Mouse (Mus musculus) forebrain, embryonic 16.5 days (tissue): ENCODE data around the gene Cep57l1. TPM values are rescaled to one million over a fixed set of nuclear protein-coding genes. Genes with fewer than 3 reads are reported as not detected.

Source experiments
- ATAC-seq: fragments of 200-750 bp; cut with Nextera tagmentation; 2 replicates; pipeline ENCODE4 v1.8.0; 2017; ENCODE audit warnings: mild to moderate bottlenecking, moderate library complexity
- H3K27ac ChIP-seq: fragments of 300-500 bp; sonication (generic); 2 replicates; pipeline ENCODE4 v1.5.1; 2014; ENCODE audit warnings: low read length, control low read depth
- H3K27me3 ChIP-seq: fragments of 300-500 bp; sonication (generic); replicated peaks from 2 replicates; pipeline ENCODE4 v1.6.1; 2014; ENCODE audit warnings: low read length; ENCODE audit not compliant: control insufficient read depth, insufficient read depth
- H3K36me3 ChIP-seq: fragments of 300-500 bp; sonication (generic); 2 replicates; pipeline ENCODE4 v1.6.1; 2014; ENCODE audit not compliant: control insufficient read depth, insufficient read depth
- H3K4me1 ChIP-seq: fragments of 300-500 bp; sonication (generic); replicated peaks from 2 replicates; pipeline ENCODE4 v1.6.1; 2014; ENCODE audit warnings: low read length; ENCODE audit not compliant: control insufficient read depth, insufficient read depth
- H3K4me2 ChIP-seq: fragments of 300-500 bp; sonication (generic); 2 replicates; pipeline ENCODE4 v1.6.1; 2014; ENCODE audit warnings: mild to moderate bottlenecking, low read length, control low read depth
- H3K4me3 ChIP-seq: fragments of 300-500 bp; sonication (generic); replicated peaks from 2 replicates; pipeline ENCODE4 v1.5.1; 2014; ENCODE audit warnings: mild to moderate bottlenecking, low read length, control low read depth
- H3K9ac ChIP-seq: fragments of 300-500 bp; sonication (generic); replicated peaks from 2 replicates; pipeline ENCODE4 v1.6.1; 2014; ENCODE audit warnings: low read depth, low read length, control low read depth
- H3K9me3 ChIP-seq: fragments of 300-500 bp; sonication (generic); 2 replicates; pipeline ENCODE4 v1.6.1; 2016; ENCODE audit warnings: low read length; ENCODE audit not compliant: control insufficient read depth
- WGBS: fragments of 180-500 bp; shearing (Covaris S2); extraction: QIAGEN DNeasy Blood & Tissue Kit; methylation state at CpG from one replicate; pipeline ENCODE4 v1.1.7; 2014; 5-methylcytosine and 5-hydroxymethylcytosine counted together
- microRNA-seq: library from miRNA; unstranded; fragments of <30 nt; microRNA quantifications from one replicate; pipeline ENCODE4, GENCODE M21; 2017
- polyA plus RNA-seq: library from polyadenylated mRNA; unstranded; fragments of >200 nt; fragmentation: Nextera tagmentation; extraction: Ambion mirVana; gene quantifications from 2 replicates; pipeline ENCODE4 v1.2.1, GENCODE M21; 2015

Gene Cep57l1
- polyA plus RNA-seq, 1 experiment from 2014 or later: 19.5 TPM

DNA sequence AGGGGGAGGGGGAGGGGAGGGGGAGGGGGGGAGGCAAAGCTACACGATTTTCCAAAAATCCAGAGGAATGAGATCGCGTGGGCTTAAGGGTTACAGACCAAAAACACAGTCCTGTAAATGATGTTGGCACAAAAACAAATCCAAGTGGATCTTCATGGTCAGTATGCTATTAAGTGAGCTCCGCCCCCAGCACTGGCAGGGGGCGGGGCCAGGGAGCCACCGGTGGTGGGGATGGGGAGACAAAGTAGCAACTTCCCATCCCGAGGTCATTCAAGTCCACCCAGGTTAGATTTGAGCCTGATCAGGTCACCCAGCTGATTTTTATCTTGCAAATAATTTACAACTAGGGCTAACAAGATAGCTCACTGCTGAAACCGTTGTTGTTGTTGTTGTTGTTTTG is 132.3 kb downstream of the Cep57l1 start:
- Histone ChIP-seq H3K4me1 (peaks cover 10% of the 10 kb centered on the region), H3K9me3 (no peaks in the 10 kb centered on the region), H3K27me3 (no peaks in the 10 kb centered on the region), H3K36me3 (no peaks in the 10 kb centered on the region), H3K27ac (no peak overlapping the region), H3K4me3 (no peak overlapping the region), H3K9ac (no peak overlapping the region), H3K4me2 (no peak overlapping the region)
- 64% methylated on average over 8 of the region's 8 CpGs for WGBS
- ATAC-seq: no peak

DNA sequence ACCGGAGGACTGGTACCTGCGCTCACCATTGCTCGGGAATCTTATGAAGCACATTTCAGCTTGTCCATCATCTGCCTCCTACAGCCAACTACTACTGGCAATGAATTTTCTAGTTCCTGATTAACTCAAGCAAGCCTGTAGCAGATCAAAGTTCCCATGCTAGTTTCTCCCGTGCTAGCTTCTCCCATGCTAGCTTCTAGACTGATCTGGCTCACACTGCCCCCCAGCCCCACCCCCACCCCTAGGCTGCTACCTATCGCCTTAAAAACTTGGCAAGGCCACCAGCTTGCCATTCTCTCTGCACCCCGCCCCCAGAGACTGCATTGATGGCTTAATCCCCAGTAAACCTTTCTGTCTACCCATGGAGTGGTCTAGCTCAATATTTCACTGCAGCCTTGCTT is 133.0 kb downstream of the Cep57l1 start:
- WGBS: 66% methylated on average over 6 of the region's 6 CpGs
- Histone ChIP-seq H3K36me3 (no peaks in the 10 kb centered on the region), H3K4me2 (no peak overlapping the region), H3K27me3 (no peaks in the 10 kb centered on the region), H3K9ac (no peak overlapping the region), H3K9me3 (no peaks in the 10 kb centered on the region), H3K4me1 (peaks cover 10% of the 10 kb centered on the region), H3K27ac (no peak overlapping the region), H3K4me3 (no peak overlapping the region)
- ATAC-seq: no peak

DNA sequence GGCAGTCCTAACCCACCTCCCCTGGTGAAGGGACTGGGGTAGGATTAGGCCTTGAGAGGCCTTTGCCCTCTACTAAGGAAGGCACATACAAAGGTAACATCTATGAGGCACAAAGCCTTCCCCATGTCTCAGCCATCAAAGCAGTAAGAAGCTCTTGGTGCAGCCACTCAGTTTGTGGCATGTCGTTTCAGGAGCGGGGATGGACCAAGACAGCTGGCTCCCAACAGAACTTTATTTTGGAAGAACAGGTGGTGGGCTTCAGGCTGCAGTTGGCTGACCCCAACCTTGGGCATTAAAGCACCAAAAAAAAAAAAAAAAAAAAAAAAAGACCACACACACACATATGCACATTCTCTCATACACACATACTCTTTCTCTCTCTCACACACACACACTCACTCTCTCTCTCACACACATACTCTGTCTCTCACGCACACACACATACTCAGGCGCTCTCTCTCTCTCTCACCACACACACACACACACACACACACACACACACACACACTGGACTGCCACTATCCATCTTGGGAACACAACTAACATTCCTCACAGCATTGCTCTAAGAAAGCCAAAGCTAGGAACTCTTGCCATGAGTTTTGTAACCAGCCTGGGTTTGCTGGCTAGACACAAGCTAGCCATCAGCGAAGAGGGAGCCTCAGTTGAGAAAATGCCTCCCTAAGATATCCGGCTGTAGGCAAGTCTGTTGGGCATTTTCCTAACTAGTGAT is 133.7 kb downstream of the Cep57l1 start:
- Histone ChIP-seq H3K9me3 (no peaks in the 10 kb centered on the region), H3K9ac (no peak overlapping the region), H3K27me3 (no peaks in the 10 kb centered on the region), H3K4me3 (no peak overlapping the region), H3K4me2 (no peak overlapping the region), H3K36me3 (no peaks in the 10 kb centered on the region), H3K27ac (no peak overlapping the region), H3K4me1 (peaks cover 10% of the 10 kb centered on the region)
- WGBS: 83% methylated on average over 6 of the region's 6 CpGs
- no peak for ATAC-seq

DNA sequence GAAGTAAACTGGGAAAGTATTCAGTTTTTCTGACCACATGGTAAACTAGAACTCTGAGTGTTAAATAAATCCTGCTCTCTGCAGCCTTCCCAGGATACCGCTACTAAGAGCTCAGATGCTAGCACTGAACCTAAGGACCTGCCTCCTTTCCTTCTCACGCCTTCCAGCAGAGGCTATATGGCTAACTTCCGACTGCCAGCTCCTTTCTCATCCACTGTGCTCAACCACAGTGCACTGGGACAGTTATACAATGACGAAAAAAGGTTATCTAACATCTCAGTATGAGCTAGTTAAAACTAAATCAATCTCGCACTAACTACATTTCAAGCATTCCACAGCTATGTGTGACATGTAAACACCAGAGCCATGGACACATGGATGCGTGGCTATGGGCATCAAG is 134.4 kb downstream of the Cep57l1 start:
- Histone ChIP-seq H3K4me3 (no peak overlapping the region), H3K9ac (no peak overlapping the region), H3K27me3 (no peaks in the 10 kb centered on the region), H3K4me2 (no peak overlapping the region), H3K9me3 (no peaks in the 10 kb centered on the region), H3K36me3 (no peaks in the 10 kb centered on the region), H3K4me1 (peaks cover 10% of the 10 kb centered on the region), H3K27ac (no peak overlapping the region)
- no peak for ATAC-seq
- 87% methylated on average over 6 of the region's 6 CpGs for WGBS

DNA sequence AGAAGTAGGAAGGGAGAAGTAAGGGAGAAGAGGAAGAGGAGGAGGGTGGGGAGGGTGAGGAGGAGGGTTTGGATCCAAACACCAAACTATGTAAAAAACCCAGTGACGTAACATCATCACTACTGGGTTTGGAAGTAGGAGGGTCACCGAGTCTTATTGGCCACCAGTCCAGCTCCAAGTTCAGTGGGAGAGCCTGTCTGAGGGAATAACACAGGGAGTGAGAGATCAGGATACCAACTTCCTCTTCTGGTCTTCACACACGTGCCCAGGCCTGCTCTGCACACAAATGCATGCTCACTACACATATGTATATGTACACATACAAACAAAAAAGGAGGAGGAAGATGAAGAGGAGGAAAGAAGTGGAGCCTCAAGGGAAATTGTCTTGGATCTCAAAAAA is 135.3 kb downstream of the Cep57l1 start:
- H3K4me1 ChIP-seq: peaks cover 10% of the 10 kb centered on the region
- 77% methylated on average over 3 of the region's 3 CpGs for WGBS
- no peaks in the 10 kb centered on the region for H3K36me3 ChIP-seq
- no peak overlapping the region for H3K4me2 ChIP-seq
- no peak for ATAC-seq
- H3K9ac ChIP-seq: no peak overlapping the region
- H3K9me3 ChIP-seq: no peaks in the 10 kb centered on the region
- H3K27me3 ChIP-seq: no peaks in the 10 kb centered on the region
- H3K27ac ChIP-seq: no peak overlapping the region
- no peak overlapping the region for H3K4me3 ChIP-seq

DNA sequence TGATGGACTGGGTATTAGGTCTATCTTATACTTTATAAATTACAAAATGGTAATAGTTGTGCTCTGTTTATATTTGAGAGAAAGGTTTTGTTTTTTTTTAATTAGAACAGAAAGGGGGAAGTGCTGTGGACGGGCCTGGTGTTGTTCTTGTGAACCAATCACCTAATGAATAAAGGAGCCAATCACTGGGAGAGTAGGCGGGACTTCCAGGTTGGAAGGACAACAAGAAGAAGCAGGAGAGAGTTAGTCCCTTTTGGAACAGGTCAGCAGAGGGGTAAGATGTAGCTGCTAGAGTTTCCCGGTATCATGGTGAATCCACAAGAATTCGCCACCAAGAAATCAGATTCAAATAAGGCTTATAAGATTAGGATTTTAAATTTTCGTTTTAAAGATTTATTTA is 139.5 kb downstream of the Cep57l1 start:
- H3K9me3 ChIP-seq: no peaks in the 10 kb centered on the region
- H3K4me3 ChIP-seq: no peak overlapping the region
- H3K4me2 ChIP-seq: no peak overlapping the region
- H3K27me3 ChIP-seq: no peaks in the 10 kb centered on the region
- no peak for ATAC-seq
- H3K36me3 ChIP-seq: no peaks in the 10 kb centered on the region
- no peaks in the 10 kb centered on the region for H3K4me1 ChIP-seq
- H3K9ac ChIP-seq: no peak overlapping the region
- no peak overlapping the region for H3K27ac ChIP-seq
- 81% methylated on average over 5 of the region's 5 CpGs for WGBS

Small RNA genes lying within 50 kb of the gene (microRNA-seq; reads per million reads assigned to microRNA genes)
- gene Mir3473b: not detected

Other genes starting within 250 kb of the Cep57l1 start
- gene Ccdc162, start 93.2 kb downstream of the Cep57l1 start, polyA plus RNA-seq: 0.34 and 0.44 TPM in 2 replicates
- gene Sesn1, start 64 bp upstream of the Cep57l1 start, polyA plus RNA-seq: 49.6 and 61.2 TPM in 2 replicates
- gene Armc2, start 208.6 kb upstream of the Cep57l1 start, polyA plus RNA-seq: 8.2 and 10.1 TPM in 2 replicates